Mouse (Mus musculus) lung, postnatal 10 days (tissue): ENCODE measurements around the gene Cacna2d3.
A peak's percentile ranks its signal among the peaks of the same experiment; 100 is the strongest.

Source experiments
- DNase-seq: peaks from one replicate; pipeline ENCODE4 v3.0.0; 2021

Cacna2d3 gene

DNA sequence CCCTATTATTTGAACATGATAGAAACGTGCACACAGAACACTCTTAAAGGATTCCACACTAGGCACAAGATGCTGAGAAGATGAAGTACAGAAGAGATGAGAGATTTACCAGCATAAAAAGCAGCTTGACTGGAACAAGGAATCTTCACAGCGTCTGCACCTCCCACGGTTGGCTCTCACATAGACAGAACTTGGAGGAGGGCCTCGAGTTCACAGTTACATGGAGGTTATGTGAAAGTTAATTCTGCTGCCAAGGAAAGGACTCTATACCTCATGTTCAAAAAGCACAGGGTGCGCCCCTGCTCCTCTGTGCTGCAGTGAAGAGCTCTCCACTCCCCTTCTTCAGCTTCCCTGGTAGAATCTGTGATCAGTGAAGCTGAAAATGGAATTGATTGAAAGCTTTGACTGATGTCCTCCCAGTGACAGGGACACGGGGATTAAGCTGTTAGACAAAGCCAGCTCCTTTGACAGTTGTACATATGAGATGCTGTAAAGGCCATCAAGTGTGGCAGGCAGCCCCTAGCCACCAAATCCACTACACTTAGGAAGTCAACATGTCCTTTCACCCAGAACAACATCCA lies 243.2 kb downstream of the Cacna2d3 start:
- no peak for DNase-seq

- no peak for DNase-seq
Observed at GRCm38 (mm10) chr14:29464277-29464676, 257.4 kb downstream of the Cacna2d3 start.

DNA sequence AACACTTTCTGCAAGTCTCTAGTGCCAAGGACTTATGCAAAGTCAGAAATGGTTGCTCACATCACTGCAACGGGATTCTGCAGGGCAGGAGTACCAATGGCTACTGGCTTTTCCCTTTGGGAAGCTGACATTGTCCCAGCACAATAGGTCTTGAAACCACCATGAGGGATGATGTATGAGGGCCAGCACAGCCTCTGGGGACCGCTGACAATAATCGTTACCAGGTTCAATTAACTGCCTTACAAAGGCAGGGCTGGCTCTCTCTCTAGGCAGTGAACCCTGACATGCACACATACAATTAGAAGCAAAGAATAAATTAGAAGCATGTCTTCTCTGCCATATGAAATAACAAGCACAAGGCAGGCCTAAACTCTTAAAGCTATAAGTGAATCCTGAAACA lies 272.5 kb downstream of the Cacna2d3 start:
- no peak for DNase-seq

DNA sequence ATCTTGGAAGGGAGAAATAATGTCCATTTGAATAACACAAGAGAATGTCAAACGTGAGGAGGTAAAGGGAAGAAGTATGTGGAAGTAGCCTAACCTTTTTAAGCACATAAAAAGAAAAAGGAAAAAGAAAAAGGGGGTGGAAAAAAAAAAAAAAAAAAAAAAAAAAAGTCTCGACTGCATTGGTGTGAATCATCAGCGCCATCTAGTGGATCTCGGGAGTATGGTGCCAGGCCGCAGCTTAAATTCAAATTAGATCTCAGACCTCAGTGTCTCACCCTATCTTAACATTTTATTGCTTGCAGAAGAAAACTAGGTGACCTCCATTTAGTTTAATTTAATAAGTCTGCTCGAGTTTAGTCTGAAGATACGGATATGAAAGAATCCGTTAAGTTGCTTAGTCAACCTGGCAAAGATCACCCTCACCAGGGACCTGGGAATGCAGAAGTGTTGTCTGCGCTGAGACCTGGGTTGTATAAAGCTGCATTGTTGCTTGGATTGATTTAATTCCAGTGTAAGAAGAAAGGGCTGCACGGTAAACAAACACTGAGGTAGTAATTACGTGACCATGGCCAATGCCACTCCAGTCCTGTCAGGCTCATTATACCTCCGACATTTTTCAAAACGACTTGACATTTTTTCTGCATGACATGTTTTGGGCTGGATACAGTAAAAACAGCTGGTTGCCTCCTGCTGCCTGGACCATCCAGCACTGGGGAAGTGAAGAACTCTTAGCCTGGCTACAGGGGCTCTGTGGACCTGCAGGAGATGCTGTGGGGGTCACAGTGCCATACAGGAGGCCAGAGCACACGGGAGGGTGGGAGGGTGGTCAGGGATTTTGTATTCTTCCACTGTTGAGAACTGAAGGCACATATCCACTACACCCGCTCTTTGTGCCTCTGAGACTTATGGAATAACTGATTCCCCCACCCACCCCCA lies 278.3 kb downstream of the Cacna2d3 start:
- DNase-seq, result peak; percentile 73

DNA sequence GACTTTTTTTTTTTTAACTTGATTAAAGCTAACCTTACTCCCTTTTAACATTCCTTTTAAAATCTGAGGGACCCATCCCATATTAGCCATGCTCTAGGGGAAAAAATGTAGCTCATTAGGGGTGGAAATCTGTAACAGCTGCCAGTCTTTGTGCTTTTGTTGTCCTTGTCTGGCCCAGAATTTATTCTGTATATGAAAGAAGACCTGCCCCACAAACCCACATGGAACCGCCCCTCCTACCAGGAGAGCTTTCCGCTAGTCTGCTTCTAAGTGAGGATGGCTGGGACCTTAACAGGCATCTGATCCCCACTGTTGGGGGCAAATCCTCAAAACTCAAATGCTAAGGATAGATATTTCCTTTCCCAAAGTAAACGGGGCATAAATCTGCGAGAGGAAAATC lies 279.2 kb downstream of the Cacna2d3 start:
- peak; percentile 4 for DNase-seq

DNA sequence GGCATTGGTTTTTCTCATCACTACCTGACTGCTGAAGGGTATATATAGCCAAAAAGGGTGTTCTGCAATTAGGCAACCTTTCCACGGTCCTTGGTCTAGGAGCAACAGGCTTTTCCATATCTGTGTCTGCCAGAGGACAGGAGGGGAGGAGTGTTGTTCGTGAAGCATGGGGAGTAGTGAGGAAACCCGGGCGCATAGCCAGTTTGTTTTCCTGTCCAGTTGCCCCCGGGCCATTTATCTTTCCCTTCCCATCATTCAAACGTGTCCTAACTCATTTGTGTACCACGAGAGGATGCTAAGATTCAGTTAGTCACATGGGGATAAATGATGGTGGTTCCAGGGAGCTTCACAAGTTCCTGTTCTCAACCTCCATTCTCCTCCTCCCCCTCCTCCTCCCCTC lies 283.0 kb downstream of the Cacna2d3 start:
- DNase-seq, result peak; percentile 11

- DNase-seq, result no peak
Observed at GRCm38 (mm10) chr14:29438251-29438650, 283.4 kb downstream of the Cacna2d3 start.

GRCm38 (mm10) chr14:29435203-29435602 lies 286.5 kb downstream of the Cacna2d3 start:
- DNase-seq, result no peak

DNA sequence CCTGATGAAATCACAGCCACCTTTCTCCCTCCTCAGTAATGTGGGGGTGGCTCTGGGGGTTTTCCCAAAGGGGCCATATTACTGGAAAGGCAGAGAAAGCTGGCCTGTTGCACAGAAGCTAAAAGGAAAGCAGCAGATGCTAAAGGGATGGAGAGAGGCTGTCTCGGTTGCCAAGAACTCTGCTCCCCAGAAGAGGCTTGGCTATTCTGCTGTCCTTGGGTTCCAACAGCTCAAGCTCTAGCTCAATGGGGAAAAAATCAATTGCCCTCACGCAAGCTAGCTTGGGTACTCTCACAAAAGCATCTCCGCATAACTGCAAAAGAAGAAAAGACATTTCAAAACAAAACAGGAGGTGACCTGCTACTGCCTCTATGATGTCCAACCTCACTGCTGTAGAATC lies 287.9 kb downstream of the Cacna2d3 start:
- DNase-seq, result no peak

- no peak for DNase-seq
Observed at GRCm38 (mm10) chr14:29433076-29433714, 288.5 kb downstream of the Cacna2d3 start.

- no peak for DNase-seq
Observed at GRCm38 (mm10) chr14:29429788-29430187, 291.9 kb downstream of the Cacna2d3 start.

DNA sequence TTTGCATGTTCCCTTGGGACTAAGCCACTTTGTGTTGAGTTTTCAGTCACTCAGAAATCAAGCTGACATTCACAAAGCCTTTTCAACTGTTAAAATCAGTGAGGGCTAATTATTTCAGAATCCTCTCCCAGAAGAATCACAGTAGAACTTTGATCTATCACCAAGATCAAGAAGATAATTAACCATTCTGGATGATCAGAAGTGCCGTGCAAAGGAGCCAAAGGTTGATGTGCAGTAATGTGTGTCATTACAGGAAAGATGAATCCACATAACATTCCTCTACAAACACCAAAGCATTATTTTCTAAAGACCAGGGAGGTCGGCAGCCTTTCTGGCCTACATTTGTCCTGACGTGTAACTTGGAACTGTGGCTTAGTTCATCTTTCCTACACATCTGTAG lies 296.0 kb downstream of the Cacna2d3 start:
- DNase-seq, result no peak

- no peak for DNase-seq
Observed at GRCm38 (mm10) chr14:29425208-29425607, 296.5 kb downstream of the Cacna2d3 start.

- no peak for DNase-seq
Observed at GRCm38 (mm10) chr14:29405878-29406165, 315.8 kb downstream of the Cacna2d3 start.

DNA sequence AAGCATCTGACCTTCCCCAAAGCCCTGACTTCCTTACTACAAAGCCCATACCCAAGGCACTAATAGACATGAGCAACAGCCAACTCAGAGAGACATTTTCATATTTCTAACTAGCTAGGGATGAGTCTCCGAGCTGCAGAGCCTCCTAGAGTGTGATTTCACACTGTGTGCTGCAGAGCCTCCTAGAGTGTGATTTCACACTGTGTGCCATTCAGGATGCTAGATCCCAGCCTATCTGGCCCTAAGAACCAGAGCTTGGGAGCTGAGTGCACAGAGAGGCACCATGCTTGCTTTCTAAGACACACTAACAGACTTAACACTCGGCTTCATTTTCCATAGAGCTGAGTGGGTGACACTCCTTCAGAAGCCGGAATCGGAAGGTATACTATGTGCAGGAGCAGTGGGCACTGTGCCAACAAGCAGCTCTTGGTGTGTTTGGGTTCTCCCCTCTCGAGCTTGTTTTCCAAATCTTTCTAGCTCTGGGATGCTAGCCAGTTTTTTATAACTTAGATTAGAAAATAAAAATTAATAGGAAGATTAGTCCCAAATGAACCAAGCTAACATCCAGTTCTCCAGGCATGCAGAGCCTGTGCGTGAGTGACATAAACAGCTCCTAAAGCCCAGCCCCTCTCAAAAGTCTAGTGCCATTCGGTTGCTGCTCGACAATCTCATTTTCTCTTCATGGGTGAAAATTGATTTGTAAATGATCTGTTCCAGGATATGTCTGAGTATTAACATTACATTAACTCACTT lies 316.4 kb downstream of the Cacna2d3 start:
- no peak for DNase-seq

GRCm38 (mm10) chr14:29403849-29404808 lies 317.5 kb downstream of the Cacna2d3 start:
- peak; percentile 56 for DNase-seq

GRCm38 (mm10) chr14:29402471-29402870 lies 319.2 kb downstream of the Cacna2d3 start:
- no peak for DNase-seq

- no peak for DNase-seq
Observed at GRCm38 (mm10) chr14:29393786-29394185, 327.9 kb downstream of the Cacna2d3 start.

DNA sequence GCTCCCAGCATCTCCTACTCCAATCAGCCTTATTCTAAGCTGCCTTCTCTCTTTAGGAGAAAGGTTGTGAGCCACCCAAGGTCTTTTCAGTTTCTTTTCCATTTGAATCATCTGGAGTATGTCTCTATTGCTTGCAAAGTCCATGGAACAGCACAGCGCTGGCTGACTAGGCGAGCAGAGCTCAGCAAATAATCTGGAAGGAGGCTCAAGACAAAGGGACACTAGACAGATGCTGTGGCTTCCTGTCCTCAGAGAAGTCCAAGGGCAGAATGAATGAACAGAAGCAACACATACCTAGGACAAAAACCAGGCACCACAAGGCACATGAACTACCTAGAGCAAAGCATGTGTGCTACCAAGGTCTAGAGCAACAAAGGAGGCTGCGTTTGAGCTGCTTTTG lies 328.8 kb downstream of the Cacna2d3 start:
- no peak for DNase-seq

DNA sequence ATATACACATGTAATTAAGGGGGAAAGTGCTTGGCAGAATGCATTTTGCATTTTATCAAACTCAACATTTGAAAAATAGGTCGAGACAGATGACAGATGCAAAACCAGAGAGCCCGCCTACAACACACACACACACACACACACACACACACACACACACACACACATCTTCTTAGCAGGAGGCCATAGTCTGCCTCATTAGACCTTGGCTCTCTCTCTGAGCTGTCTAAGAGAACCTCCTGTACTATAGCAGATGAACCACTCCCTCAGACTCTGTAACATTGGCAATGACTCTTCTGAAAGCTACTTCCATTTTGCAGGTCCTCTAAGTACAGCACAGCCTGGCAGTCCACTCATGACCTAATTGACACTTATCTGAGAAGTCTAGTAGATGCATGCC lies 330.2 kb downstream of the Cacna2d3 start:
- no peak for DNase-seq

DNA sequence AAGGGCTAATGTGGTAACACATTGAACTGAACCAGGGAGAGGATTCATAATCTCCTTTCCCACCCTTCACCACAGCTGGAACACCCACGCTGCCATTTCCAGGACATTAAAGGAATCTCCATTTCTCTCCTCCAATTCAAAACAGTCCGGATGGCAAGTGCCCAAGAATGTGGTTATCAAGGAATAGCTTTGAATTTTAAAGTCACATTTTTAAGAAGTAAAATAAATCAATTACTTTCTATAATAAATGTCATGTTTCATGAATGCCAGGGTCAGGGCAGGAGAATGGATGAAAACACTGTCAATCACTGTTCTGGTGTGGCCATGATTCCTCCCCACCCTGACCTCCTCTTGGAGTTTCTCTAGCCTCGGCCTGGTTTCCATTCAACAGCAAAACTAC lies 333.9 kb downstream of the Cacna2d3 start:
- DNase-seq, result peak; percentile 39

- no peak for DNase-seq
Observed at GRCm38 (mm10) chr14:29385500-29385899, 336.2 kb downstream of the Cacna2d3 start.
